29 mouse cellular contexts compared by ENCODE assay signal in genomic region chr1:170282415-170283129, GRCm38 (mm10). TPM values are rescaled to one million over a fixed set of nuclear protein-coding genes. Genes with fewer than 3 reads are reported as not detected.
DNase-seq lines count a peak whose midpoint lies in the region; ATAC-seq and TF ChIP-seq lines count a peak whose summit lies in the region.
"Had no signal": no experiment of that assay in that cellular context is flagged by ENCODE, and none has a peak within 500 bp of the region (broad histone marks: within the 10 kb centered on the region; RNA-seq: fewer than 3 reads in every experiment).

No protein-coding gene starts in this region.

- no peaks in the 10 kb centered on the region for H3K9me3 ChIP-seq in liver, postnatal 0 days (ENCODE audit: low read length)
- H3K9me3 ChIP-seq: embryonic facial prominence, embryonic 13.5 days; forebrain, embryonic 15.5 days; G1E; heart, embryonic 10.5 days; hindbrain, embryonic 12.5 days; midbrain, embryonic 12.5 days; neural tube, embryonic 15.5 days had no signal

- no peaks in the 10 kb centered on the region for H3K36me3 ChIP-seq in liver, postnatal 0 days (replicated peaks; ENCODE audit: insufficient read depth, low read length)
- H3K36me3 ChIP-seq: embryonic facial prominence, embryonic 13.5 days; forebrain, embryonic 15.5 days; G1E; heart, embryonic 10.5 days; hindbrain, embryonic 12.5 days; midbrain, embryonic 12.5 days; neural tube, embryonic 15.5 days had no signal

- no peaks in the 10 kb centered on the region for H3K27me3 ChIP-seq in liver, postnatal 0 days (ENCODE audit: insufficient read depth, low read length)
- H3K27me3 ChIP-seq: embryonic facial prominence, embryonic 13.5 days; forebrain, embryonic 15.5 days; hindbrain, embryonic 12.5 days; midbrain, embryonic 12.5 days; neural tube, embryonic 15.5 days had no signal

- no peak for TF ChIP-seq EP300 in liver, postnatal 0 days (IDR thresholded peaks at IDR 0.05; ENCODE audit: low read depth)

- peak; percentile 35 for DNase-seq in lung, postnatal 25 days (ENCODE audit: low spot score)
- no peak for DNase-seq in lung, postnatal 14 days
- peak; percentile 20 for DNase-seq in c-Kit-positive CD71-negative TER-119-negative erythroid progenitor cells, embryonic 14.5 days (ENCODE audit: low read depth)
- DNase-seq in liver, postnatal 0 days: no peak
- DNase-seq in layer of hippocampus, postnatal 36 days: no peak
- no peak for DNase-seq in T-cell, adult 2 months (ENCODE audit: low spot score)
- DNase-seq in left cerebral cortex, adult 18-20 months (ENCODE audit: low spot score in 2 of 2): no peak
- DNase-seq: cerebellum, postnatal 10 days; kidney, adult 8-10 months; kidney, postnatal 14 days; right cerebral cortex, postnatal 25 days had no signal

- H3K9ac ChIP-seq in liver, postnatal 0 days (replicated peaks): no peak overlapping the region
- H3K9ac ChIP-seq: embryonic facial prominence, embryonic 13.5 days; forebrain, embryonic 15.5 days; hindbrain, embryonic 12.5 days; midbrain, embryonic 12.5 days; neural tube, embryonic 15.5 days had no signal

- no peak for TF ChIP-seq CTCF in liver, postnatal 0 days (IDR thresholded peaks at IDR 0.05; ENCODE audit: low read depth)

- peak; percentile 66 for ATAC-seq in liver, postnatal 0 days
- ATAC-seq in neutrophil, adult 5-6 weeks (ENCODE audit: extremely low read depth, insufficient number of reproducible peaks, low FRiP score, poor library complexity, severe bottlenecking): peak; percentile 76
- ATAC-seq: forebrain, embryonic 15.5 days had no signal

- no peak overlapping the region for H3K4me2 ChIP-seq in liver, postnatal 0 days (ENCODE audit: low read depth, low read length)
- H3K4me2 ChIP-seq: embryonic facial prominence, embryonic 13.5 days; forebrain, embryonic 15.5 days; hindbrain, embryonic 12.5 days; midbrain, embryonic 12.5 days; neural tube, embryonic 15.5 days had no signal

- peak overlapping the region; percentile 55; the same call in 1 of the 2 replicates for H3K27ac ChIP-seq in liver, postnatal 0 days (ENCODE audit: low read depth)
- H3K27ac ChIP-seq: embryonic facial prominence, embryonic 13.5 days; forebrain, embryonic 15.5 days; heart, embryonic 10.5 days; hindbrain, embryonic 12.5 days; layer of hippocampus, adult 2 months; midbrain, embryonic 12.5 days; neural tube, embryonic 15.5 days; stomach, postnatal 0 days had no signal

- H3K4me3 ChIP-seq in liver, postnatal 0 days (ENCODE audit: low read depth, low read length): no peak overlapping the region
- H3K4me3 ChIP-seq: embryonic facial prominence, embryonic 13.5 days; forebrain, embryonic 15.5 days; heart, embryonic 10.5 days; hindbrain, embryonic 12.5 days; layer of hippocampus, adult 2 months; midbrain, embryonic 12.5 days; neural tube, embryonic 15.5 days had no signal

- WGBS in liver, postnatal 0 days (ENCODE audit: insufficient replicate concordance): 32% methylated on average over 4 of the region's 4 CpGs

- H3K4me1 ChIP-seq in liver, postnatal 0 days (ENCODE audit: insufficient read depth): peaks cover 2% of the 10 kb centered on the region; the same call in 1 of the 2 replicates
- H3K4me1 ChIP-seq: embryonic facial prominence, embryonic 13.5 days; forebrain, embryonic 15.5 days; heart, embryonic 10.5 days; hindbrain, embryonic 12.5 days; midbrain, embryonic 12.5 days; neural tube, embryonic 15.5 days had no signal

RNA-seq across cellular contexts. Expression of gene Sh2d1b1, which starts 5.5 kb away (rescaled TPM):
- 0.31 and 0.46 TPM in 2 replicates for polyA plus RNA-seq in liver, postnatal 0 days (2015; fragmentation: Nextera tagmentation; extraction: Ambion mirVana)
- 2.0 TPM in 2 replicates for total RNA-seq in neutrophil, adult 5-6 weeks (2017)
- not detected for total RNA-seq in layer of hippocampus, postnatal 36 days (2021)
- under 1 TPM in 1 of 2 experiments, not detected in 1; 0.12 TPM for total RNA-seq in left cerebral cortex, adult 18-20 months (2021)
- total RNA-seq: gastrocnemius, postnatal 4 days; layer of hippocampus, adult 2 months had no signal
- polyA plus RNA-seq: embryonic facial prominence, embryonic 13.5 days; G1E; hindbrain, embryonic 12.5 days; limb, embryonic 11.5 days; midbrain, embryonic 12.5 days; neural tube, embryonic 15.5 days had no signal

RNA-seq across cellular contexts. Expression of gene Gm7694, which starts 23.6 kb away (rescaled TPM):
- polyA plus RNA-seq in liver, postnatal 0 days (2015; fragmentation: Nextera tagmentation; extraction: Ambion mirVana): 2.0 and 2.7 TPM in 2 replicates
- 2.7 and 2.8 TPM in 2 replicates for total RNA-seq in neutrophil, adult 5-6 weeks (2017)
- total RNA-seq in layer of hippocampus, postnatal 36 days (2021): 1 to 10 TPM; 3.7 to 5.0 TPM
- 1 to 10 TPM; 2.1 to 2.2 TPM for total RNA-seq in left cerebral cortex, adult 18-20 months (2021)

RNA-seq across cellular contexts. Expression of gene Spata46, which starts 26.0 kb away (rescaled TPM):
- polyA plus RNA-seq in liver, postnatal 0 days (2015; fragmentation: Nextera tagmentation; extraction: Ambion mirVana): 0.24 and 0.48 TPM in 2 replicates
- not detected in 2 replicates for total RNA-seq in neutrophil, adult 5-6 weeks (2017)
- not detected for total RNA-seq in layer of hippocampus, postnatal 36 days (2021)
- total RNA-seq in left cerebral cortex, adult 18-20 months (2021): not detected
- total RNA-seq: adrenal gland, adult 18-20 months; adrenal gland, postnatal 4 days; G1E; gastrocnemius, postnatal 4 days; layer of hippocampus, adult 2 months; left cerebral cortex, adult 8-10 months had no signal
- polyA plus RNA-seq: G1E; thymus, postnatal 0 days; urinary bladder, adult 2 months had no signal

RNA-seq across cellular contexts. Expression of gene Sh2d1b2, which starts 50.0 kb away (rescaled TPM):
- not detected in 2 replicates for polyA plus RNA-seq in liver, postnatal 0 days (2015; fragmentation: Nextera tagmentation; extraction: Ambion mirVana)
- not detected in 2 replicates for total RNA-seq in neutrophil, adult 5-6 weeks (2017)
- not detected for total RNA-seq in layer of hippocampus, postnatal 36 days (2021)
- total RNA-seq in left cerebral cortex, adult 18-20 months (2021): not detected
- total RNA-seq: adrenal gland, adult 18-20 months; adrenal gland, postnatal 4 days; gastrocnemius, postnatal 4 days; layer of hippocampus, adult 2 months; left cerebral cortex, adult 8-10 months had no signal
- polyA plus RNA-seq: embryonic facial prominence, embryonic 13.5 days; forebrain, embryonic 15.5 days; G1E; heart, embryonic 10.5 days; heart, postnatal 0 days; hindbrain, embryonic 12.5 days; limb, embryonic 11.5 days; midbrain, embryonic 12.5 days; neural tube, embryonic 15.5 days; stomach, postnatal 0 days; thymus, postnatal 0 days; urinary bladder, adult 2 months had no signal

Comparison
In these comparisons a context has a peak if more than half of its experiments do, and no peak if none do; other contexts are left out.
1. DNase-seq: peak in lung, postnatal 25 days (single experiment) and c-Kit-positive CD71-negative TER-119-negative erythroid progenitor cells, embryonic 14.5 days (single experiment); none in lung, postnatal 14 days (single experiment), liver, postnatal 0 days (single experiment), layer of hippocampus, postnatal 36 days (0 of 2), T-cell, adult 2 months (single experiment) and left cerebral cortex, adult 18-20 months (0 of 2).